Mouse (Mus musculus): ENCODE measurements at regions not wholly inside any gene's neighbourhood (a gene's known extent, or its start where the extent isn't known, plus 50 kb on each side); places are given as distances from the start of the nearest gene placed in this dataset.

- Histone ChIP-seq H3K27ac (ENCODE audit: low read depth, low read length) (no peak overlapping the region), H3K4me1 (ENCODE audit: control insufficient read depth, insufficient read depth, low read length) (no peaks in the 10 kb centered on the region), H3K4me3 (ENCODE audit: low read depth, low read length) (no peak overlapping the region), H3K9ac (replicated peaks; ENCODE audit: low read depth, low read length) (no peak overlapping the region), H3K27me3 (ENCODE audit: control insufficient read depth, insufficient read depth, low read length) (no peaks in the 10 kb centered on the region), H3K4me2 (ENCODE audit: low read depth, low read length) (no peak overlapping the region), H3K9me3 (ENCODE audit: control insufficient read depth, low read length) (no peaks in the 10 kb centered on the region), H3K36me3 (ENCODE audit: control insufficient read depth, insufficient read depth, low read length) (no peaks in the 10 kb centered on the region)
- WGBS: 66% methylated on average over 10 of the region's 10 CpGs
- ATAC-seq (ENCODE audit: low read depth): no peak
Observed at GRCm38 (mm10) chr8:34473769-34474168, 362.2 kb upstream of the Gm10131 start.

GRCm38 (mm10) chr8:34473301-34473700 is 361.8 kb upstream of the Gm10131 start:
- Histone ChIP-seq H3K27me3 (ENCODE audit: control insufficient read depth, insufficient read depth, low read length) (no peaks in the 10 kb centered on the region), H3K4me1 (ENCODE audit: control insufficient read depth, insufficient read depth, low read length) (no peaks in the 10 kb centered on the region), H3K4me2 (ENCODE audit: low read depth, low read length) (no peak overlapping the region), H3K9me3 (ENCODE audit: control insufficient read depth, low read length) (no peaks in the 10 kb centered on the region), H3K36me3 (ENCODE audit: control insufficient read depth, insufficient read depth, low read length) (no peaks in the 10 kb centered on the region), H3K4me3 (ENCODE audit: low read depth, low read length) (no peak overlapping the region), H3K27ac (ENCODE audit: low read depth, low read length) (no peak overlapping the region), H3K9ac (replicated peaks; ENCODE audit: low read depth, low read length) (no peak overlapping the region)
- ATAC-seq (ENCODE audit: low read depth): no peak
- 71% methylated on average over 1 of the region's 1 CpGs for WGBS

GRCm38 (mm10) chr8:34472846-34473245 is 361.3 kb upstream of the Gm10131 start:
- Histone ChIP-seq H3K36me3 (ENCODE audit: control insufficient read depth, insufficient read depth, low read length) (no peaks in the 10 kb centered on the region), H3K4me1 (ENCODE audit: control insufficient read depth, insufficient read depth, low read length) (no peaks in the 10 kb centered on the region), H3K4me3 (ENCODE audit: low read depth, low read length) (no peak overlapping the region), H3K27ac (ENCODE audit: low read depth, low read length) (no peak overlapping the region), H3K9ac (replicated peaks; ENCODE audit: low read depth, low read length) (no peak overlapping the region; the same call in 1 of the 2 replicates), H3K27me3 (ENCODE audit: control insufficient read depth, insufficient read depth, low read length) (no peaks in the 10 kb centered on the region), H3K4me2 (ENCODE audit: low read depth, low read length) (no peak overlapping the region), H3K9me3 (ENCODE audit: control insufficient read depth, low read length) (no peaks in the 10 kb centered on the region)
- 42% methylated on average over 6 of the region's 6 CpGs for WGBS
- ATAC-seq (ENCODE audit: low read depth): no peak; the same call in 1 of the 2 replicates

GRCm38 (mm10) chr8:34472434-34472833 is 360.9 kb upstream of the Gm10131 start:
- Histone ChIP-seq H3K27ac (ENCODE audit: low read depth, low read length) (no peak overlapping the region), H3K4me3 (ENCODE audit: low read depth, low read length) (no peak overlapping the region), H3K4me2 (ENCODE audit: low read depth, low read length) (no peak overlapping the region), H3K27me3 (ENCODE audit: control insufficient read depth, insufficient read depth, low read length) (no peaks in the 10 kb centered on the region), H3K4me1 (ENCODE audit: control insufficient read depth, insufficient read depth, low read length) (no peaks in the 10 kb centered on the region), H3K9ac (replicated peaks; ENCODE audit: low read depth, low read length) (no peak overlapping the region; the same call in 1 of the 2 replicates), H3K9me3 (ENCODE audit: control insufficient read depth, low read length) (no peaks in the 10 kb centered on the region), H3K36me3 (ENCODE audit: control insufficient read depth, insufficient read depth, low read length) (no peaks in the 10 kb centered on the region)
- ATAC-seq (ENCODE audit: low read depth): no peak
- WGBS: 46% methylated on average over 8 of the region's 8 CpGs

- Histone ChIP-seq H3K27ac (ENCODE audit: low read depth, low read length) (no peak overlapping the region), H3K27me3 (ENCODE audit: control insufficient read depth, insufficient read depth, low read length) (no peaks in the 10 kb centered on the region), H3K36me3 (ENCODE audit: control insufficient read depth, insufficient read depth, low read length) (no peaks in the 10 kb centered on the region), H3K9me3 (ENCODE audit: control insufficient read depth, low read length) (no peaks in the 10 kb centered on the region; the same call in 1 of the 2 replicates), H3K4me3 (ENCODE audit: low read depth, low read length) (no peak overlapping the region), H3K4me1 (ENCODE audit: control insufficient read depth, insufficient read depth, low read length) (no peaks in the 10 kb centered on the region), H3K4me2 (ENCODE audit: low read depth, low read length) (no peak overlapping the region), H3K9ac (replicated peaks; ENCODE audit: low read depth, low read length) (no peak overlapping the region)
- 52% methylated on average over 2 of the region's 2 CpGs for WGBS
- ATAC-seq (ENCODE audit: low read depth): no peak
Observed at GRCm38 (mm10) chr8:34469091-34469490, 357.6 kb upstream of the Gm10131 start.

- Histone ChIP-seq H3K9me3 (ENCODE audit: control insufficient read depth, low read length) (no peaks in the 10 kb centered on the region; the same call in 1 of the 2 replicates), H3K4me1 (ENCODE audit: control insufficient read depth, insufficient read depth, low read length) (no peaks in the 10 kb centered on the region), H3K4me3 (ENCODE audit: low read depth, low read length) (no peak overlapping the region), H3K9ac (replicated peaks; ENCODE audit: low read depth, low read length) (no peak overlapping the region), H3K4me2 (ENCODE audit: low read depth, low read length) (no peak overlapping the region), H3K27me3 (ENCODE audit: control insufficient read depth, insufficient read depth, low read length) (no peaks in the 10 kb centered on the region), H3K36me3 (ENCODE audit: control insufficient read depth, insufficient read depth, low read length) (no peaks in the 10 kb centered on the region), H3K27ac (ENCODE audit: low read depth, low read length) (no peak overlapping the region)
- ATAC-seq (ENCODE audit: low read depth): no peak
- 64% methylated on average over 5 of the region's 5 CpGs for WGBS
Observed at GRCm38 (mm10) chr8:34466786-34467364, 355.3 kb upstream of the Gm10131 start.

- Histone ChIP-seq H3K4me3 (ENCODE audit: low read depth, low read length) (no peak overlapping the region), H3K4me1 (ENCODE audit: control insufficient read depth, insufficient read depth, low read length) (no peaks in the 10 kb centered on the region), H3K27ac (ENCODE audit: low read depth, low read length) (no peak overlapping the region), H3K9me3 (ENCODE audit: control insufficient read depth, low read length) (no peaks in the 10 kb centered on the region; the same call in 1 of the 2 replicates), H3K27me3 (ENCODE audit: control insufficient read depth, insufficient read depth, low read length) (no peaks in the 10 kb centered on the region), H3K9ac (replicated peaks; ENCODE audit: low read depth, low read length) (no peak overlapping the region), H3K4me2 (ENCODE audit: low read depth, low read length) (no peak overlapping the region), H3K36me3 (ENCODE audit: control insufficient read depth, insufficient read depth, low read length) (no peaks in the 10 kb centered on the region)
- no peak for ATAC-seq (ENCODE audit: low read depth)
- 95% methylated on average over 1 of the region's 1 CpGs for WGBS
Observed at GRCm38 (mm10) chr8:34465398-34465797, 353.9 kb upstream of the Gm10131 start.

GRCm38 (mm10) chr8:34462262-34462661 is 350.7 kb upstream of the Gm10131 start:
- H3K9me3 ChIP-seq (ENCODE audit: control insufficient read depth, low read length): no peaks in the 10 kb centered on the region; the same call in 1 of the 2 replicates
- no peak overlapping the region for H3K9ac ChIP-seq (replicated peaks; ENCODE audit: low read depth, low read length)
- H3K4me3 ChIP-seq (ENCODE audit: low read depth, low read length): no peak overlapping the region
- H3K4me1 ChIP-seq (ENCODE audit: control insufficient read depth, insufficient read depth, low read length): no peaks in the 10 kb centered on the region
- no peak overlapping the region for H3K27ac ChIP-seq (ENCODE audit: low read depth, low read length)
- H3K36me3 ChIP-seq (ENCODE audit: control insufficient read depth, insufficient read depth, low read length): no peaks in the 10 kb centered on the region
- no peaks in the 10 kb centered on the region for H3K27me3 ChIP-seq (ENCODE audit: control insufficient read depth, insufficient read depth, low read length)
- H3K4me2 ChIP-seq (ENCODE audit: low read depth, low read length): no peak overlapping the region
- WGBS: 84% methylated on average over 5 of the region's 5 CpGs
- ATAC-seq (ENCODE audit: low read depth): no peak

GRCm38 (mm10) chr8:34458300-34458699 is 346.8 kb upstream of the Gm10131 start:
- no peaks in the 10 kb centered on the region for H3K4me1 ChIP-seq (ENCODE audit: control insufficient read depth, insufficient read depth, low read length)
- ATAC-seq (ENCODE audit: low read depth): no peak
- WGBS: 90% methylated on average over 8 of the region's 8 CpGs
- no peak overlapping the region for H3K9ac ChIP-seq (replicated peaks; ENCODE audit: low read depth, low read length)
- H3K27ac ChIP-seq (ENCODE audit: low read depth, low read length): no peak overlapping the region
- H3K36me3 ChIP-seq (ENCODE audit: control insufficient read depth, insufficient read depth, low read length): no peaks in the 10 kb centered on the region
- H3K4me2 ChIP-seq (ENCODE audit: low read depth, low read length): no peak overlapping the region
- H3K4me3 ChIP-seq (ENCODE audit: low read depth, low read length): no peak overlapping the region
- H3K27me3 ChIP-seq (ENCODE audit: control insufficient read depth, insufficient read depth, low read length): no peaks in the 10 kb centered on the region
- no peaks in the 10 kb centered on the region for H3K9me3 ChIP-seq (ENCODE audit: control insufficient read depth, low read length)

Data from neural tube, embryonic 14.5 days (tissue).